Mouse (Mus musculus) gastrocnemius, postnatal 14 days (tissue): ENCODE results near the gene Cntnap5c. TPM values are rescaled to one million over a fixed set of nuclear protein-coding genes. Genes with fewer than 3 reads are reported as not detected.

Experiments
- total RNA-seq, 2 experiments: library from RNA; stranded (reverse); gene quantifications; 2 replicates each; pipeline ENCODE4 v1.2.3; 2021

Gene Cntnap5c
- total RNA-seq, 2 experiments from 2014 or later = not detected

Other genes with a start within 250 kb of the Cntnap5c start
- gene Vmn2r120, start 224.1 kb upstream of the Cntnap5c start, total RNA-seq = not detected
- gene Gm21834, start 27.4 kb upstream of the Cntnap5c start, total RNA-seq = not detected